Mouse (Mus musculus) stomach, embryonic 16.5 days (tissue): ENCODE measurements around the gene Cab39l. TPM values are rescaled to one million over a fixed set of nuclear protein-coding genes. Genes with fewer than 3 reads are reported as not detected.

ENCODE experiments used
- ATAC-seq: fragments of 200-750 bp; cut with Nextera tagmentation; 2 replicates; pipeline ENCODE4 v1.8.0; 2017; ENCODE audit warnings: moderate number of reproducible peaks, moderate TSS enrichment; ENCODE audit not compliant: insufficient read depth, low FRiP score
- H3K27ac ChIP-seq: fragments of 300-500 bp; sonication (generic); 2 replicates; pipeline ENCODE4 v1.5.1; 2014; ENCODE audit warnings: low read length
- H3K27me3 ChIP-seq: fragments of 300-500 bp; sonication (generic); 2 replicates; pipeline ENCODE4 v1.6.1; 2014; ENCODE audit warnings: low read length, control low read depth, mixed read lengths; ENCODE audit not compliant: control insufficient read depth, insufficient read depth
- H3K36me3 ChIP-seq: fragments of 300-500 bp; sonication (generic); 2 replicates; pipeline ENCODE4 v1.6.1; 2014; ENCODE audit warnings: low read length; ENCODE audit not compliant: control insufficient read depth, insufficient read depth
- H3K4me1 ChIP-seq: fragments of 300-500 bp; sonication (generic); 2 replicates; pipeline ENCODE4 v1.6.1; 2014; ENCODE audit warnings: low read length, control low read depth, mixed read lengths; ENCODE audit not compliant: control insufficient read depth, insufficient read depth
- H3K4me2 ChIP-seq: fragments of 300-500 bp; sonication (generic); 2 replicates; pipeline ENCODE4 v1.6.1; 2014; ENCODE audit warnings: low read depth, low read length, mixed read lengths
- H3K4me3 ChIP-seq: fragments of 300-500 bp; sonication (generic); replicated peaks from 2 replicates; pipeline ENCODE4 v1.5.1; 2014; ENCODE audit warnings: mild to moderate bottlenecking, low read length
- H3K9ac ChIP-seq: fragments of 300-500 bp; sonication (generic); 2 replicates; pipeline ENCODE4 v1.6.1; 2014; ENCODE audit warnings: low read length
- H3K9me3 ChIP-seq: fragments of 300-500 bp; sonication (generic); replicated peaks from 2 replicates; pipeline ENCODE4 v1.6.1; 2016; ENCODE audit warnings: low read length, control low read depth; ENCODE audit not compliant: control insufficient read depth
- WGBS: fragments of 180-500 bp; shearing (Covaris S2); extraction: QIAGEN DNeasy Blood & Tissue Kit; methylation state at CpG from one replicate; pipeline ENCODE4 v1.1.7; 2014; 5-methylcytosine and 5-hydroxymethylcytosine counted together
- polyA plus RNA-seq: library from polyadenylated mRNA; unstranded; fragments of >200 nt; fragmentation: Nextera tagmentation; extraction: Ambion mirVana; gene quantifications from 2 replicates; pipeline ENCODE4 v1.2.1, GENCODE M21; 2015

Cab39l gene
- polyA plus RNA-seq, 1 experiment from 2014 or later, result 43.5 TPM

DNA sequence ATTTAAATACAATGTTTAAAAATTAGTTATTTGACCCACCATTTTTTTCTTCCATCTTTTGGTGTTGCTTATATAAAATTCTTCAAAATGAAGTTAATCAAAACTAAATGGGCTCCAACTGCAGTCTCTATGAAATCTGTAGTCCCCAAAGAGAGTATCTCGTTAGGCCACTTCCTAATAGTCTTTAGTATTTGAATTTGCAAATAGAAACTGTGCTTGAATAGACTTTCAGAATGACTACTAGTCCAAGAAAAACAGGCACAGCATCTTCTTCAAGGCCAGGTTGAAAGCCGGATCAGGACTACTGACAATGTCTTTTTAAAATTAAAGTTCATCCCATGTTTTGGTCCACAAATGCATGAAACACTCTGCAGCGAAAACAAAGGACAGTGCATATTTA lies 3.4 kb upstream of the Cab39l start:
- Histone ChIP-seq H3K9ac (no peak overlapping the region), H3K4me3 (no peak overlapping the region), H3K27me3 (no peaks in the 10 kb centered on the region), H3K4me1 (no peaks in the 10 kb centered on the region; the same call in 1 of the 2 replicates), H3K9me3 (no peaks in the 10 kb centered on the region), H3K4me2 (no peak overlapping the region), H3K27ac (no peak overlapping the region), H3K36me3 (no peaks in the 10 kb centered on the region)
- no peak for ATAC-seq
- WGBS, result 94% methylated on average over 3 of the region's 3 CpGs

DNA sequence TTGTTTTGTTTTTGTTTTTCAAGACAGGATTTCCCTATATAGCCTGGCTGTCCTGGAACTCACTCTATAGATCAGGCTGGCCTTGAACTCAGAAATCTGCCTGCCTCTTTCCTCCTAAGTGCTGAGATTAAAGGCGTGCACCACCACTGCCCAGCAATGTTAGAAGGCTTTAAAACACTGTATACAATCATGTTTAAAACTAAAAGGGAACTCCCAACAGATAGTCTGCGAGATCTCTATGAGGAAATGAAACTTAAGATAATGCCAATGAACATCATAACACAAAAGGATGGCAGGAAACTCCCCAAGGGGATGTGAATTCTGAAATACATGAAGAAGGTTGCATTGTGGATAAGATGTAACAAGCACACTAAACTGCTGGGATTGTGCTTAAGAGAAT lies 2.3 kb upstream of the Cab39l start:
- H3K4me3 ChIP-seq, result no peak overlapping the region
- ATAC-seq, result no peak
- H3K4me1 ChIP-seq, result no peaks in the 10 kb centered on the region; the same call in 1 of the 2 replicates
- no peak overlapping the region for H3K27ac ChIP-seq
- 86% methylated on average over 2 of the region's 2 CpGs for WGBS
- H3K27me3 ChIP-seq, result no peaks in the 10 kb centered on the region
- H3K9ac ChIP-seq, result no peak overlapping the region
- no peaks in the 10 kb centered on the region for H3K9me3 ChIP-seq
- no peaks in the 10 kb centered on the region for H3K36me3 ChIP-seq
- H3K4me2 ChIP-seq, result no peak overlapping the region

DNA sequence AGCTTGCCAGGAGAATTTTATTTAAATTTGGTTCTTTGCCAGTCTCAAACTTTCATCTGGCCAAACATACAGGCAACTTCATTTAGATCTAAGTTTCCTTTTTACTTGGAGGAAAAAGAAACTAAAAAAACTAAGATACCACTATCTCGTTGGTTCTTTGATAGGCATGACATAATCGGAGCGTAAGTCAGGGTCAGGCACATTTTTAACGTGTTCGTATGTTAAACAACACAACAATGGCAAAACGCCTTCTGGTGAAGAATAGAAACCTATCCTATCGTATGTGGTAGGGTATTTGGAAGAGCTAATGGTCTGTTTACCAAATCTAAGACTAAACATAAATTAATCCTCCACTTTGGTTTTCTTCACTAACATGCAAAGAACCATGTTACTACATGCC lies 733 bp upstream of the Cab39l start:
- ATAC-seq, result no peak
- H3K4me2 ChIP-seq, result peak overlapping the region; percentile 83
- H3K27me3 ChIP-seq, result no peaks in the 10 kb centered on the region
- H3K27ac ChIP-seq, result no peak overlapping the region; the same call in 1 of the 2 replicates
- WGBS, result 12% methylated on average over 7 of the region's 7 CpGs
- no peaks in the 10 kb centered on the region; the same call in 1 of the 2 replicates for H3K4me1 ChIP-seq
- no peaks in the 10 kb centered on the region for H3K36me3 ChIP-seq
- H3K9ac ChIP-seq, result peak overlapping the region; percentile 94
- H3K9me3 ChIP-seq, result no peaks in the 10 kb centered on the region
- H3K4me3 ChIP-seq, result peak overlapping the region; percentile 95

DNA sequence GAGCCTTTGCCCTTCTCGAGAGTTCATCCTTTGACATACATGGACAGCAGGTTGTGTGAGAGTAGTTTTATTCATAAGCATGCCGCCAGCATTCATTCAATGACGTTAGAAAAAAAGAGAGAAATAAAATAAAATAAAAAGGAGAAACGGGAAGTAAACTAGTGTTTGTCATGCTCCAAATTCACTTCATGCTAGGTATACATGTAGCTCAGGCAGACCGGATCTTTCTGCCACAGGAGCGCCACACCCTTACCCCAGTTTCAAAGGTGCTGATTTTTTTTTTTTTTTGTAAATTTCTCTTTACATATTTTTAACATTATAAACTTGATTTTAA lies 667 bp downstream of the Cab39l start:
- ATAC-seq, result no peak
- Histone ChIP-seq H3K4me3 (peak overlapping the region; percentile 95), H3K4me2 (peak overlapping the region; percentile 79), H3K4me1 (no peaks in the 10 kb centered on the region; the same call in 1 of the 2 replicates), H3K27me3 (no peaks in the 10 kb centered on the region), H3K36me3 (no peaks in the 10 kb centered on the region), H3K9me3 (no peaks in the 10 kb centered on the region), H3K27ac (peak overlapping the region; percentile 92), H3K9ac (peak overlapping the region; percentile 94)
- WGBS, result 6% methylated on average over 6 of the region's 6 CpGs

DNA sequence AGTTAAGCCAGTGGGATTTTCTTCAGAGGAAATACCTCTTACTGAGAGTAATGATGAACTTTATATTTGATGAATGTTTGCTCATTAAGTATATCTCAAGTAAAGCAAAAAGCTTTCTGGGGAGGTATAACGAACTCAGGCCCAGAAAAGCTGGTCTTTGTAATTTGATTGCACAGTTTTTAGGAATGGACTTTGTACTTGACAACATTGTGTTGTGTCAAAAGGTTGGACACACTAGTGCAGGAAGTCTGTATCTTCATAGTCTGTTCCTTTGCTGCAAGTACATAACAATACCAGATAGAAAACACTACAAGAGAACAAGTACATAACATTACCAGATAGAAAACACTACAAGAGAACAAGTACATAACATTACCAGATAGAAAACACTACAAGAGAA lies 4.6 kb downstream of the Cab39l start:
- H3K9ac ChIP-seq, result no peak overlapping the region
- no peaks in the 10 kb centered on the region for H3K9me3 ChIP-seq
- no peaks in the 10 kb centered on the region for H3K36me3 ChIP-seq
- no peak overlapping the region for H3K4me3 ChIP-seq
- ATAC-seq, result no peak
- H3K27ac ChIP-seq, result no peak overlapping the region
- no peaks in the 10 kb centered on the region for H3K27me3 ChIP-seq
- no peak overlapping the region for H3K4me2 ChIP-seq
- WGBS, result 84% methylated on average over 1 of the region's 1 CpGs
- H3K4me1 ChIP-seq, result no peaks in the 10 kb centered on the region

DNA sequence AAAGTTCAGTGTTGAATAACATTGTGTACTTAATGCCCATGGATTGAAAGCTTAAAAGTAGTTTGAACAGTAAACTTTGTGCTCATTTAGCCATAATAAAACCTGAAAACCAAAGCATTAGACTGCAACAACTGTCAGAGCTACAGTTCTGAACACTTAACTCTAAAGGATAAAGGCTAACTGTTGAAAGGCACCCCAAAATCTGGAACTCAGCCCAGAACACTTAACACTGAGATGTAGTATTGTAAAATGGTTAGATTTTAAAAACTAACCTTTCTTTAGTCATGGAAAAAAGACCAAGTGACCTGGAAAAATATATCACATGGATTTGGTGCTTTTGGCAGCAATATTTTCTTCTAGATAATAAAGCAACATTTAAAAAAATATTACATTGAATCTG lies 7.2 kb downstream of the Cab39l start:
- Histone ChIP-seq H3K27ac (no peak overlapping the region), H3K9me3 (no peaks in the 10 kb centered on the region), H3K27me3 (no peaks in the 10 kb centered on the region), H3K4me3 (no peak overlapping the region), H3K4me2 (no peak overlapping the region), H3K9ac (no peak overlapping the region), H3K36me3 (no peaks in the 10 kb centered on the region), H3K4me1 (no peaks in the 10 kb centered on the region)
- no peak for ATAC-seq

DNA sequence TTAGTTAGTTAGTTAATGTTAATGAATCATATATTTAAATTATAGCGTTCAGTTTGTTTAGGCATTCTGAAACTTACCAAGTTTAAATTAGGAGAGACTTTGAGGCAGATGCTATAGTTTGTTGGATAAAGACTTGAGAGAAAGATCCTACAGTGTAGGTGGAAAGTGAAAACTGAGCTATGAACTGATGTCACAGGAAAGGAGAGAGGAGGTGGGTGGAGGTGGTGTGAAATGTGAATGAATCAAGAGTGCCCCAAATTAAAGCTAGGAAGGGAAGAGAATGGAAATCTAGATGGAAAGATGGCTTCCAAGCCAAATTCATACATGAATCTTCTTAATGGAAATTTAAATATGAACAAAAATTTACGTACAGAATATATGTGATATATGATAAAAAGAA lies 25.7 kb downstream of the Cab39l start:
- no peak overlapping the region for H3K27ac ChIP-seq
- H3K9me3 ChIP-seq, result no peaks in the 10 kb centered on the region
- no peaks in the 10 kb centered on the region for H3K4me1 ChIP-seq
- no peak for ATAC-seq
- no peak overlapping the region for H3K4me3 ChIP-seq
- no peaks in the 10 kb centered on the region for H3K36me3 ChIP-seq
- H3K27me3 ChIP-seq, result no peaks in the 10 kb centered on the region
- WGBS, result 98% methylated on average over 2 of the region's 2 CpGs
- no peak overlapping the region for H3K4me2 ChIP-seq
- no peak overlapping the region for H3K9ac ChIP-seq

DNA sequence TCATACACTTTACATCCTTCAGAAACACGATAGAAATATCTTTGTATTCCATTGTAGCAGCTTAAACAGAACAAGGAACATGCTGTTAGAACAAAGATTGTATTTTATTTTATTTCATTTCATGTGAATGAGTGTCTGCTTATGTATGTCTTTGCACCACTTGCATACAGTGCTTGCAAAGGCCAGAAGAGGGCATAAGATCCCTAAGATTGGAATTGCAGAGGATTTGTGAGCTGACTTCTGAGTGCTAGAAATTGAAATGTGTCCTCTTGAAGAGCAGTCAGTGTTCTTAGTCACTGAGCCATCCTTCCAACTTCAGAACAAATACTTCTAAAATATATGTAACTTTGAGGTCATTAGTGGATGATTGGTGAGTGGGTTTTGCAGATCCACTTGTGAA lies 27.0 kb downstream of the Cab39l start:
- H3K9ac ChIP-seq, result no peak overlapping the region
- H3K27ac ChIP-seq, result no peak overlapping the region
- ATAC-seq, result no peak
- WGBS, result 57% methylated on average over 1 of the region's 1 CpGs
- H3K27me3 ChIP-seq, result no peaks in the 10 kb centered on the region
- H3K4me1 ChIP-seq, result no peaks in the 10 kb centered on the region
- no peak overlapping the region for H3K4me3 ChIP-seq
- no peaks in the 10 kb centered on the region for H3K36me3 ChIP-seq
- no peaks in the 10 kb centered on the region for H3K9me3 ChIP-seq
- H3K4me2 ChIP-seq, result no peak overlapping the region

DNA sequence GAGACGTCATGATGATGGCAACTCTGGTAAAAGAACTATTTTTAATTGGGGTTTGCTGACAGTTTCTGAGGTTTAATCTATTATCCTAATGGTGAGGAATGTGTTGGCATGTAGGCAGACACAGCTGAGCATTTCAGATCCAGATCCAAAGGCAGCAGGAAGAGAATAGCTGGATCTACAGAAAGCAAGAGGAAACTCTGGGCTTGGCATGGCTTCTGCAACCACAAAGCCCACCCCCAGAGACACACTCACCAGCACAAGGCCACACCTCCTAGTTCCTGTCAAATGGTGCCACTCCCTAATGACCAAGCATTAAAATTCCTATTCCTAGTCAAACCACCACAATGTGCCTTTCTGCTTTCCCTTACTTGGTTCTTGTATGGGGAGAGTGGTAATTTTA lies 30.0 kb downstream of the Cab39l start:
- WGBS, result 89% methylated on average over 1 of the region's 1 CpGs
- H3K9ac ChIP-seq, result no peak overlapping the region
- ATAC-seq, result no peak
- no peak overlapping the region for H3K4me2 ChIP-seq
- no peaks in the 10 kb centered on the region for H3K36me3 ChIP-seq
- H3K4me1 ChIP-seq, result no peaks in the 10 kb centered on the region
- no peak overlapping the region for H3K27ac ChIP-seq
- H3K4me3 ChIP-seq, result no peak overlapping the region
- no peaks in the 10 kb centered on the region for H3K27me3 ChIP-seq
- H3K9me3 ChIP-seq, result no peaks in the 10 kb centered on the region

DNA sequence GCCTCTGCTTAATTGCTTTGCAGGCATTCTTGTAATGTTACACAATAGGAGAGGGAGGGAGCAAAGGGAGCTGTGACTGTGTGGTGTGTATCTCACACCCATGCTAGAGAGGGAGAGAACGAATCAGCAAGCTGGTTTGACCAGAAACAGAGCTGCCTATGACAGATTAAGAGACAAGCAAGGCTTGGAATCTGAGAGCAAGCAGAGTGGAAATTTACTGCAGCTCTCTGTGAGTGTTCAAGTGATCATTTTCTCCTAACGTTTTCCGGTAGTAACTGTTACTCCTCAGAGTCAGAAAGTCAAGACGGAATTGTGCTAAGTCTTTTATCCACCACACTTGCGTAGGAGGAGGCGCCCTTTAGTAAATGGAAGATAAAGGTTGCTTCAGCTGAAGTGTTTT lies 37.9 kb downstream of the Cab39l start:
- peak overlapping the region; percentile 60 for H3K27ac ChIP-seq
- no peak overlapping the region for H3K9ac ChIP-seq
- 0 out of 2 replicates have a peak, but pooled peaks have one; percentile 66 for ATAC-seq
- WGBS, result 33% methylated on average over 6 of the region's 6 CpGs
- no peaks in the 10 kb centered on the region for H3K27me3 ChIP-seq
- 0 out of 2 replicates have a peak overlapping the region, but pooled peaks have one; percentile 4 for H3K4me3 ChIP-seq
- H3K4me2 ChIP-seq, result peak overlapping the region; percentile 27; the same call in 1 of the 2 replicates
- no peaks in the 10 kb centered on the region for H3K36me3 ChIP-seq
- no peaks in the 10 kb centered on the region for H3K9me3 ChIP-seq
- H3K4me1 ChIP-seq, result peaks cover 7% of the 10 kb centered on the region; the same call in 1 of the 2 replicates
